Mouse (Mus musculus) kidney, embryonic 14.5 days (tissue): ENCODE data around the gene Cit. TPM values are rescaled to one million over a fixed set of nuclear protein-coding genes. Genes with fewer than 3 reads are reported as not detected.
A peak's percentile ranks its signal among the peaks of the same experiment; 100 is the strongest.

Experiments
- ATAC-seq: fragments of 200-750 bp; cut with Nextera tagmentation; 2 replicates; pipeline ENCODE4 v1.8.0; 2017; ENCODE audit warnings: moderate number of reproducible peaks, mild to moderate bottlenecking, moderate TSS enrichment, moderate library complexity; ENCODE audit not compliant: low FRiP score, low TSS enrichment
- H3K27ac ChIP-seq: fragments of 300-500 bp; sonication (generic); 2 replicates; pipeline ENCODE4 v1.5.1; 2014; ENCODE audit warnings: low read depth, mild to moderate bottlenecking, low read length, moderate library complexity, mixed read lengths
- H3K27me3 ChIP-seq: fragments of 300-500 bp; sonication (generic); 2 replicates; pipeline ENCODE4 v1.6.1; 2014; ENCODE audit warnings: mild to moderate bottlenecking, low read length; ENCODE audit not compliant: control insufficient read depth, insufficient read depth
- H3K36me3 ChIP-seq: fragments of 300-500 bp; sonication (generic); 2 replicates; pipeline ENCODE4 v1.6.1; 2014; ENCODE audit warnings: low read length, mixed read lengths; ENCODE audit not compliant: control insufficient read depth, insufficient read depth
- H3K4me1 ChIP-seq: fragments of 300-500 bp; sonication (generic); 2 replicates; pipeline ENCODE4 v1.6.1; 2014; ENCODE audit warnings: low read length, mixed read lengths; ENCODE audit not compliant: control insufficient read depth, insufficient read depth
- H3K4me2 ChIP-seq: fragments of 300-500 bp; sonication (generic); replicated peaks from 2 replicates; pipeline ENCODE4 v1.6.1; 2014; ENCODE audit warnings: low read depth, mild to moderate bottlenecking, low read length
- H3K4me3 ChIP-seq: fragments of 300-500 bp; sonication (generic); 2 replicates; pipeline ENCODE4 v1.5.1; 2014; ENCODE audit warnings: mild to moderate bottlenecking, low read length
- H3K9ac ChIP-seq: fragments of 300-500 bp; sonication (generic); 2 replicates; pipeline ENCODE4 v1.6.1; 2014; ENCODE audit warnings: low read depth, mild to moderate bottlenecking, low read length, moderate library complexity
- H3K9me3 ChIP-seq: fragments of 300-500 bp; sonication (generic); 2 replicates; pipeline ENCODE4 v1.6.1; 2016; ENCODE audit warnings: low read length; ENCODE audit not compliant: control insufficient read depth
- WGBS: fragments of 180-500 bp; shearing (Covaris S2); extraction: QIAGEN DNeasy Blood & Tissue Kit; methylation state at CpG from one replicate; pipeline ENCODE4 v1.1.7; 2014; 5-methylcytosine and 5-hydroxymethylcytosine counted together
- polyA plus RNA-seq: library from polyadenylated mRNA; unstranded; fragments of >200 nt; fragmentation: Nextera tagmentation; extraction: Ambion mirVana; gene quantifications from 2 replicates; pipeline ENCODE4 v1.2.1, GENCODE M21; 2014

Gene Cit
- polyA plus RNA-seq, 1 experiment from 2014 or later = 34.9 TPM

- WGBS = 28% methylated on average over 10 of the region's 10 CpGs
- peak overlapping the region; percentile 17; the same call in 1 of the 2 replicates for H3K4me2 ChIP-seq
- peak overlapping the region; percentile 78 for H3K27ac ChIP-seq
- H3K9me3 ChIP-seq = no peaks in the 10 kb centered on the region
- peaks cover 29% of the 10 kb centered on the region for H3K36me3 ChIP-seq
- H3K4me1 ChIP-seq = peaks cover 21% of the 10 kb centered on the region
- H3K9ac ChIP-seq = no peak overlapping the region
- peak; percentile 65 for ATAC-seq
- H3K4me3 ChIP-seq = no peak overlapping the region
- no peaks in the 10 kb centered on the region for H3K27me3 ChIP-seq
Measured at GRCm38 (mm10) chr5:115977757-115978156, 132.7 kb downstream of the Cit start.

DNA sequence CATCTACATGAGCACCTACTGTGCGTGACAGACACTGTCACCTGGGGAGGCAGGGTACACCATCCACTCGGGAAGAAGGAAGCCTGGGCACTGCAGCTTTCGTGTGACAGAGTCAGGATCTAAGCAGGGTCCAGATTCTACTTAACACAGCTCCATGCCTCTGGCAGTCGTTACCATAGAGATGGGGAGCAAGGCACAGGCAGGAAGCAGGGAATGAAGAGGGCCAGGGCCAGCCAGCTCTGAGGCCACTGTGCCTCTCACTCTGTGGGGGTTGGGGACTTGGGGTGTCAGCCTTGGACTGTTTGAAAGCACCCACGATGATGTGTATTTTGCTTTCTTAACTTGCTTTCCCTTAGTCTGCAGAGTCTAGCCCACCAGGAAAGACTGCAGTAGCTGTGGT is 133.2 kb downstream of the Cit start:
- Histone ChIP-seq H3K9ac (no peak overlapping the region), H3K36me3 (peaks cover 32% of the 10 kb centered on the region), H3K4me2 (no peak overlapping the region), H3K9me3 (no peaks in the 10 kb centered on the region), H3K4me1 (peaks cover 25% of the 10 kb centered on the region), H3K27me3 (no peaks in the 10 kb centered on the region), H3K4me3 (no peak overlapping the region), H3K27ac (peak overlapping the region; percentile 78)
- WGBS = 44% methylated on average over 5 of the region's 5 CpGs
- peak; percentile 58; the same call in 1 of the 2 replicates for ATAC-seq

DNA sequence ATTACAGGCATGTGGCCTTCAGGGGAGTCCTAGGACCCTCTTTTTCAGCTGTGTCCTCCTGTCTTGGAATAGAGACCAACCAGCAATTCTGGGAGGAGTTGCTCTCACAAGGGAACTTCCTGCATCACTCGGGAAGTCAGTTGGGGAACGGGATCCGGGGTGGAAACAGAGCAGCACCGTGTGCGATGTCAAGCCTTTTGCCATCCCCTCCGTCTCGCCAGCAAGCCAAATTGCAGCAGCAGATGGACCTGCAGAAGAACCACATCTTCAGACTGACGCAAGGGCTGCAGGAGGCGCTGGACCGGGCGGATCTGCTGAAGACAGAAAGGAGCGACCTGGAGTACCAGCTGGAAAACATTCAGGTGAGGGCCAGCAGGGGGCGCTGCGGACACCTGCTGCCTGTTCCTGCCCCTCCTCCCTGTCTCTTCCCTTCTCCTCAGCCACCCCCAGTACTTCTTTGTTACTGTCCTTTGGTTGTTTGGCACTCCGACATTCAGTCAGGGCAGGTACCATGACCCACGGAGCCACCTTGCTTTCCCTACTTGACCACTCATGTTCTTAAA is 134.1 kb downstream of the Cit start:
- Histone ChIP-seq H3K9me3 (no peaks in the 10 kb centered on the region), H3K4me1 (peaks cover 25% of the 10 kb centered on the region), H3K27ac (no peak overlapping the region; the same call in 1 of the 2 replicates), H3K9ac (no peak overlapping the region), H3K27me3 (no peaks in the 10 kb centered on the region), H3K4me2 (no peak overlapping the region), H3K36me3 (peaks cover 28% of the 10 kb centered on the region), H3K4me3 (no peak overlapping the region)
- 59% methylated on average over 16 of the region's 16 CpGs for WGBS
- ATAC-seq = no peak

GRCm38 (mm10) chr5:115980537-115980936 is 135.5 kb downstream of the Cit start:
- Histone ChIP-seq H3K27ac (no peak overlapping the region), H3K4me2 (no peak overlapping the region), H3K36me3 (peaks cover 28% of the 10 kb centered on the region), H3K4me1 (peaks cover 25% of the 10 kb centered on the region), H3K9me3 (no peaks in the 10 kb centered on the region), H3K27me3 (no peaks in the 10 kb centered on the region), H3K9ac (no peak overlapping the region), H3K4me3 (no peak overlapping the region)
- 81% methylated on average over 9 of the region's 9 CpGs for WGBS
- ATAC-seq = no peak

DNA sequence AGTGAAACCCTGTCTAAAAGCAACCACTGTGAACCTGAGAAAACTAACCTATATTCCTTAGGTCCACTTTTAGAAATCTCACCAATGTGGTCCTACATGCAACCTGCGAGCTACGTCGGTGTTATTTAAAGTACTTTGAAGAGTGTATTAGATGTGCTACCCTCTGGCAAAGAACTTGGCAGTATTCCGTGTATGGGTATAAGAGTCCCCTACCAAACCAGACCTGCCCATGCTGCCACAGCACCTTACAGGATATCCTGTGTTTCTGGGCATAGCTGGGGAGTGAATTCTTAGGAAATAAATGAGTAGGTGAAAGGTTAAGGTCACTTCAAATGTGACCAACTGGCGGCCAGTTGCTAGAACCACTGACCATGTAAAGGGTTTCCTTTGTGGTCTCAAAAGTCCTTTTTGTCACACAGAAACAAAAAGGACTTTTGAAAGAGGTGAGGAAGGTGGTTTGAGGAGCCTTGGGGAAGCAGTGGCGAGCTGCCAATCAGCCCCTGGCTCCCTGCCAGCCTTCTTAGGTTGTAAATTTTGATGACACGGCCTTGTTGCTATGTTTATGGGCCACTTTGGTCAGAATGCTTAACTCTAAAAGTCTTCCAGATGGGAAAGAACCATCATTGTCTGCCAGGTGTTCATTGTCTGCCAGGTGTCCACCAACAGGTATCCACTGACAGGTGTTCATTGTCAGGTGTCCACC is 137.7 kb downstream of the Cit start:
- no peak for ATAC-seq
- H3K9me3 ChIP-seq = no peaks in the 10 kb centered on the region
- no peaks in the 10 kb centered on the region for H3K27me3 ChIP-seq
- peaks cover 40% of the 10 kb centered on the region for H3K36me3 ChIP-seq
- peak overlapping the region; percentile 37; the same call in 1 of the 2 replicates for H3K27ac ChIP-seq
- peaks cover 14% of the 10 kb centered on the region for H3K4me1 ChIP-seq
- 71% methylated on average over 7 of the region's 7 CpGs for WGBS
- no peak overlapping the region for H3K9ac ChIP-seq
- no peak overlapping the region for H3K4me3 ChIP-seq
- H3K4me2 ChIP-seq = no peak overlapping the region

DNA sequence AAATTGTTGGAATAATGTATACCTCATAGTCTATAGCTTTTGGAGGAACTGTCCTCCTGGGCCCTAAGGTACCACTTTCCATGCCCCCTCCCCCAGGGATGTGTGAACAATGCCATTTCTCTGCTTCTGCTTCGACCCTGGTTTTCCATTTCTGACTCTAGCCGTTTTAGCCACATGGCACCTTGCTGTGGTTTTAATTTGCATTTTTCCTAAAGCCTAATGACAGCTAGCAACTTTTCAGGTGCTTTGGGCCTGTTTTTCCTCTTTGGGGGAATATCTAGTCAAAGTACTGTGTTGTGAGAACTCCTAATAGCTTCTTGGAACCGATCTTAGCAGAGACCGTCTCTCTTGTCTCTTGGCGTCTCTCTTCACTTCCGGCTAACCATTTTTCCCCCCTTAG is 139.3 kb downstream of the Cit start:
- 0 out of 2 replicates have a peak, but pooled peaks cover 4% of the 10 kb centered on the region for H3K4me1 ChIP-seq
- no peak overlapping the region for H3K9ac ChIP-seq
- 91% methylated on average over 6 of the region's 6 CpGs for WGBS
- H3K9me3 ChIP-seq = no peaks in the 10 kb centered on the region
- H3K4me3 ChIP-seq = no peak overlapping the region
- H3K36me3 ChIP-seq = peaks cover 56% of the 10 kb centered on the region
- ATAC-seq = no peak
- no peak overlapping the region for H3K4me2 ChIP-seq
- H3K27ac ChIP-seq = no peak overlapping the region
- H3K27me3 ChIP-seq = no peaks in the 10 kb centered on the region

GRCm38 (mm10) chr5:115985101-115985500 is 140.0 kb downstream of the Cit start:
- Histone ChIP-seq H3K27me3 (no peaks in the 10 kb centered on the region), H3K9me3 (no peaks in the 10 kb centered on the region), H3K4me2 (no peak overlapping the region), H3K9ac (no peak overlapping the region), H3K4me1 (0 out of 2 replicates have a peak, but pooled peaks cover 4% of the 10 kb centered on the region), H3K4me3 (no peak overlapping the region), H3K36me3 (peaks cover 59% of the 10 kb centered on the region), H3K27ac (no peak overlapping the region)
- WGBS = 89% methylated on average over 11 of the region's 11 CpGs
- no peak for ATAC-seq

DNA sequence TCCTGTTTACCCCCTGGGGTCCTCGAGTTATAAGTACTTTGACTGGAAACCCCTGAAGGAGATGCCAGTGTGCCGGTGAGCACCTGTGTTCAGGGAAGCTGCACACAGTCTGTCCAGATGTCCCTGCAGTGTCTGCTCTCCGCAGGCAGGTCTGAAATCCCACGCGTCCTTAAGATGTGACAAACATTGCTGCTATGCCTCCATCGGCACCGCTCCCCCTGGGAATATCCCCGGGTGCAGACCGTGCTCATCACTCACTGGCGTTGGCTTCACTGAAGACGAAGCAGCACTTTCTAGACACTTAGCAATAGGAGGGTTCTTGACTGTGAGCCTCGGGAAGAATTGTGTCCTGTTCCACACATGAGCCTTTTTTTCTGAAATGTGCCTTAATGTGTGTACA is 142.2 kb downstream of the Cit start:
- Histone ChIP-seq H3K4me1 (0 out of 2 replicates have a peak, but pooled peaks cover 4% of the 10 kb centered on the region), H3K27me3 (no peaks in the 10 kb centered on the region), H3K9ac (no peak overlapping the region), H3K27ac (no peak overlapping the region), H3K9me3 (peaks cover 10% of the 10 kb centered on the region), H3K4me2 (no peak overlapping the region), H3K36me3 (peaks cover 62% of the 10 kb centered on the region), H3K4me3 (no peak overlapping the region)
- 90% methylated on average over 12 of the region's 12 CpGs for WGBS
- ATAC-seq = no peak

GRCm38 (mm10) chr5:115991717-115992116 is 146.6 kb downstream of the Cit start:
- H3K27ac ChIP-seq = no peak overlapping the region
- H3K4me3 ChIP-seq = no peak overlapping the region
- no peak overlapping the region for H3K4me2 ChIP-seq
- ATAC-seq = no peak
- WGBS = 86% methylated on average over 11 of the region's 11 CpGs
- H3K27me3 ChIP-seq = no peaks in the 10 kb centered on the region
- no peaks in the 10 kb centered on the region for H3K4me1 ChIP-seq
- no peak overlapping the region for H3K9ac ChIP-seq
- H3K36me3 ChIP-seq = peaks cover 64% of the 10 kb centered on the region
- H3K9me3 ChIP-seq = peaks cover 10% of the 10 kb centered on the region
